Mouse (Mus musculus) C2C12 (cell line): Measurements from ENCODE around the gene Castor1. TPM values are rescaled to one million over a fixed set of nuclear protein-coding genes. Genes with fewer than 3 reads are reported as not detected.

ENCODE experiments used
- H3K27me3 ChIP-seq: one replicate; pipeline ENCODE4 v1.6.1; 2011; ENCODE audit not compliant: control insufficient read depth, insufficient read depth, insufficient read length
- H3K36me3 ChIP-seq: one replicate; pipeline ENCODE4 v1.6.1; 2011; ENCODE audit not compliant: control insufficient read depth, insufficient read depth
- H3K4me3 ChIP-seq: one replicate; pipeline ENCODE4 v1.5.1; 2011; ENCODE audit warnings: mild to moderate bottlenecking, control low read depth; ENCODE audit not compliant: poor library complexity, insufficient read depth, severe bottlenecking
- H3K79me2 ChIP-seq: one replicate; pipeline ENCODE4 v1.6.1; 2011; ENCODE audit not compliant: control insufficient read depth, insufficient read depth
- H3K79me3 ChIP-seq: one replicate; pipeline ENCODE4 v1.6.1; 2011; ENCODE audit warnings: low read depth, control low read depth
- H3ac ChIP-seq: one replicate; pipeline ENCODE3; 2011; ENCODE audit warnings: low read depth; ENCODE audit not compliant: control insufficient read depth, insufficient read length
- CEBPB ChIP-seq: IDR thresholded peaks from one replicate; pipeline ENCODE4 v1.6.1; 2011; ENCODE audit warnings: low read depth, mild to moderate bottlenecking, control low read depth, moderate library complexity
- CTCF ChIP-seq: IDR thresholded peaks from one replicate; pipeline ENCODE4 v1.5.1; 2011; ENCODE audit not compliant: control insufficient read depth, insufficient read depth, insufficient read length
- FOSL1 ChIP-seq: IDR thresholded peaks from one replicate; pipeline ENCODE4 v1.8.0; 2011; ENCODE audit warnings: mild to moderate bottlenecking, low read length; ENCODE audit not compliant: poor library complexity, insufficient read depth, severe bottlenecking
- MAX ChIP-seq: IDR thresholded peaks from one replicate; pipeline ENCODE4 v1.6.1; 2011; ENCODE audit warnings: mild to moderate bottlenecking, control low read depth
- MYOD1 ChIP-seq: IDR thresholded peaks from one replicate; pipeline ENCODE4 v1.6.1; 2011; ENCODE audit warnings: low read depth; ENCODE audit not compliant: control insufficient read depth, insufficient read length
- MYOG ChIP-seq: IDR thresholded peaks from one replicate; pipeline ENCODE4 v1.6.1; 2011; ENCODE audit not compliant: control insufficient read depth, insufficient read length; ENCODE audit errors: extremely low read depth
- USF1 ChIP-seq: IDR thresholded peaks from one replicate; pipeline ENCODE4 v1.6.1; 2011; ENCODE audit warnings: low read depth, mild to moderate bottlenecking, control low read depth, moderate library complexity
- polyA plus RNA-seq: library from polyadenylated mRNA; unstranded; fragments of >200 nt; fragmentation: generic; extraction: Trizol; gene quantifications from one replicate; pipeline ENCODE4 v1.2.1, GENCODE M21; 2012; ENCODE audit warnings: missing spikeins

Castor1 gene
- polyA plus RNA-seq, 1 experiment, result 1.5 TPM

- no peak overlapping the region for H3K4me3 ChIP-seq
Observed at GRCm38 (mm10) chr11:4261188-4261494, 43.1 kb downstream of the Castor1 start.

GRCm38 (mm10) chr11:4261969-4262368, 43.9 kb downstream of the Castor1 start:
- Histone ChIP-seq H3K4me3 (no peak overlapping the region), H3K27me3 (no peaks in the 10 kb centered on the region), H3ac (no peak overlapping the region), H3K79me3 (no peaks in the 10 kb centered on the region), H3K36me3 (no peaks in the 10 kb centered on the region), H3K79me2 (peaks cover 8% of the 10 kb centered on the region)
- TF ChIP-seq FOSL1 (no peak), MAX (no peak), MYOD1 (no peak), MYOG (no peak), CTCF (no peak), CEBPB (no peak), USF1 (no peak)

More at GRCm38 (mm10) chr11:4261188-4261494, 43.1 kb downstream of the Castor1 start:
- TF ChIP-seq CTCF (peak; percentile 46), MAX (no peak)
- H3ac ChIP-seq, result no peak overlapping the region
- no peaks in the 10 kb centered on the region for H3K36me3 ChIP-seq
- no peaks in the 10 kb centered on the region for H3K27me3 ChIP-seq
- peaks cover 5% of the 10 kb centered on the region for H3K79me2 ChIP-seq
- no peaks in the 10 kb centered on the region for H3K79me3 ChIP-seq

- Histone ChIP-seq H3K79me3 (no peaks in the 10 kb centered on the region), H3K27me3 (no peaks in the 10 kb centered on the region), H3K4me3 (no peak overlapping the region), H3ac (no peak overlapping the region), H3K79me2 (peaks cover 17% of the 10 kb centered on the region), H3K36me3 (no peaks in the 10 kb centered on the region)
- no peak for TF ChIP-seq MAX
- TF ChIP-seq FOSL1, result no peak
- no peak for TF ChIP-seq MYOG
- no peak for TF ChIP-seq USF1
- TF ChIP-seq CTCF, result no peak
- no peak for TF ChIP-seq CEBPB
- TF ChIP-seq MYOD1, result no peak
Observed at GRCm38 (mm10) chr11:4262847-4263246, 44.8 kb downstream of the Castor1 start.

GRCm38 (mm10) chr11:4263296-4263695, 45.3 kb downstream of the Castor1 start:
- no peaks in the 10 kb centered on the region for H3K27me3 ChIP-seq
- H3ac ChIP-seq, result no peak overlapping the region
- H3K4me3 ChIP-seq, result no peak overlapping the region
- H3K36me3 ChIP-seq, result no peaks in the 10 kb centered on the region
- TF ChIP-seq CEBPB (no peak), FOSL1 (no peak), MYOD1 (no peak), USF1 (no peak), MAX (no peak), MYOG (no peak), CTCF (no peak)
- H3K79me2 ChIP-seq, result peaks cover 22% of the 10 kb centered on the region
- H3K79me3 ChIP-seq, result no peaks in the 10 kb centered on the region

- no peak overlapping the region for H3ac ChIP-seq
- H3K79me3 ChIP-seq, result no peaks in the 10 kb centered on the region
- peaks cover 7% of the 10 kb centered on the region for H3K36me3 ChIP-seq
- TF ChIP-seq MAX, result peak; percentile 52
- no peak for TF ChIP-seq MYOG
- H3K27me3 ChIP-seq, result no peaks in the 10 kb centered on the region
- no peak overlapping the region for H3K4me3 ChIP-seq
- peaks cover 22% of the 10 kb centered on the region for H3K79me2 ChIP-seq
Observed at GRCm38 (mm10) chr11:4264066-4264465, 46.0 kb downstream of the Castor1 start.

GRCm38 (mm10) chr11:4266271-4267201, 48.5 kb downstream of the Castor1 start:
- TF ChIP-seq MAX (peak; percentile 70), MYOD1 (no peak), CTCF (peak; percentile 51), MYOG (no peak), FOSL1 (no peak), CEBPB (no peak)
- H3K27me3 ChIP-seq, result no peaks in the 10 kb centered on the region
- H3K79me2 ChIP-seq, result peaks cover 22% of the 10 kb centered on the region
- H3K79me3 ChIP-seq, result no peaks in the 10 kb centered on the region
- peaks cover 16% of the 10 kb centered on the region for H3K36me3 ChIP-seq
- peak overlapping the region; percentile 49 for H3ac ChIP-seq
- peak overlapping the region; percentile 49 for H3K4me3 ChIP-seq
